Mouse (Mus musculus): Measurements from ENCODE around the gene 1190002N15Rik. TPM values are rescaled to one million over a fixed set of nuclear protein-coding genes. Genes with fewer than 3 reads are reported as not detected.

1190002N15Rik gene
- polyA plus RNA-seq, 1 experiment, result 4.1 TPM

- Histone ChIP-seq H3K27ac (ENCODE audit: insufficient read depth, low read length) (no peak overlapping the region), H3K4me1 (ENCODE audit: control insufficient read depth, insufficient read depth, insufficient read length) (no peaks in the 10 kb centered on the region), H3K36me3 (ENCODE audit: control insufficient read depth, insufficient read depth, low read length) (no peaks in the 10 kb centered on the region), H3K27me3 (ENCODE audit: control insufficient read depth, insufficient read depth, low read length) (no peaks in the 10 kb centered on the region), H3K4me3 (ENCODE audit: extremely low read depth, insufficient read depth, insufficient read length) (no peak overlapping the region)
- 95% methylated on average over 1 of the region's 1 CpGs for WGBS
- no peak for DNase-seq (ENCODE audit: low read depth in 1 of 2, low spot score in 2 of 2)
- TF ChIP-seq POLR2A (IDR thresholded peaks at IDR 0.05; ENCODE audit: low read depth, low read length) (no peak), CTCF (IDR thresholded peaks at IDR 0.05; ENCODE audit: extremely low read depth, insufficient read depth, insufficient read length, insufficient replicate concordance) (no peak)
These were observed 61.9 kb downstream of the 1190002N15Rik start for GRCm38 (mm10) chr9:94475973-94476372.

- 78% methylated on average over 7 of the region's 7 CpGs for WGBS
- H3K4me3 ChIP-seq (ENCODE audit: extremely low read depth, insufficient read depth, insufficient read length), result no peak overlapping the region
- H3K27me3 ChIP-seq (ENCODE audit: control insufficient read depth, insufficient read depth, low read length), result no peaks in the 10 kb centered on the region
- no peaks in the 10 kb centered on the region for H3K36me3 ChIP-seq (ENCODE audit: control insufficient read depth, insufficient read depth, low read length)
- no peaks in the 10 kb centered on the region for H3K4me1 ChIP-seq (ENCODE audit: control insufficient read depth, insufficient read depth, insufficient read length)
- TF ChIP-seq CTCF (IDR thresholded peaks at IDR 0.05; ENCODE audit: extremely low read depth, insufficient read depth, insufficient read length, insufficient replicate concordance), result no peak
- TF ChIP-seq POLR2A (IDR thresholded peaks at IDR 0.05; ENCODE audit: low read depth, low read length), result no peak
- no peak overlapping the region for H3K27ac ChIP-seq (ENCODE audit: insufficient read depth, low read length)
- no peak for DNase-seq (ENCODE audit: low read depth in 1 of 2, low spot score in 2 of 2)
These were observed 64.0 kb downstream of the 1190002N15Rik start for GRCm38 (mm10) chr9:94473898-94474297.

DNA sequence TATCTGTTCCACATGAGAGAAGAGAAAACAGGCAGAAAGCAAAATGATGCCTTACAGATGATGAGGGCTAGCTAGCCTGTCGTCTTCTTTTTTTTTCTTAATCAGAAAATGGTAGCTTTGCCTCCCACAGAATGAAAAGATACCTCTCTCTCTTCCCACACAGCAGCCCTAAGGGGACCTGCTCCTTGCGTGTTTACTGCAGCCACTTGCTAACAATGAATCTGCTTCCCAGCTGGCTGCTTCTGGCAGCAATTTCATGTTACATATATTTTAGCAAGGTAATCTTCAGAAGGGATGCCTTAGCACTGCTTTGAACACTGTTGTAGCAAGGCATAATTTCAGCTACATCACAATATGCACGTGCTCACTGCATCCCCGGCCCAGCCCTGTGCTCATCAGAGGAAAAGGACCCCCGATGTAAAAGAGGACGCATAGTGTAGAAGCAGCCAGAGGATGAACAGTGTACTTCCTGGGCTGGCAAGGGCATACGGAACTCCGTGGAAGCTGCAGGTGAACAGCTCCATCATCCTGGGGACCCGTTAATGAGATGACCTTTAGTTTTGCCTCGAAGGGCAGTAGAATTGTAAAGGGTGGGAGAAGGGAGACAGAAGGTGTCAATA lies 64.8 kb downstream of the 1190002N15Rik start:
- Histone ChIP-seq H3K4me1 (ENCODE audit: control insufficient read depth, insufficient read depth, insufficient read length) (no peaks in the 10 kb centered on the region), H3K36me3 (ENCODE audit: control insufficient read depth, insufficient read depth, low read length) (no peaks in the 10 kb centered on the region), H3K27me3 (ENCODE audit: control insufficient read depth, insufficient read depth, low read length) (no peaks in the 10 kb centered on the region), H3K4me3 (ENCODE audit: extremely low read depth, insufficient read depth, insufficient read length) (no peak overlapping the region), H3K27ac (ENCODE audit: insufficient read depth, low read length) (no peak overlapping the region)
- WGBS, result 81% methylated on average over 10 of the region's 10 CpGs
- TF ChIP-seq POLR2A (IDR thresholded peaks at IDR 0.05; ENCODE audit: low read depth, low read length) (no peak), CTCF (IDR thresholded peaks at IDR 0.05; ENCODE audit: extremely low read depth, insufficient read depth, insufficient read length, insufficient replicate concordance) (no peak)
- no peak for DNase-seq (ENCODE audit: low read depth in 1 of 2, low spot score in 2 of 2)

DNA sequence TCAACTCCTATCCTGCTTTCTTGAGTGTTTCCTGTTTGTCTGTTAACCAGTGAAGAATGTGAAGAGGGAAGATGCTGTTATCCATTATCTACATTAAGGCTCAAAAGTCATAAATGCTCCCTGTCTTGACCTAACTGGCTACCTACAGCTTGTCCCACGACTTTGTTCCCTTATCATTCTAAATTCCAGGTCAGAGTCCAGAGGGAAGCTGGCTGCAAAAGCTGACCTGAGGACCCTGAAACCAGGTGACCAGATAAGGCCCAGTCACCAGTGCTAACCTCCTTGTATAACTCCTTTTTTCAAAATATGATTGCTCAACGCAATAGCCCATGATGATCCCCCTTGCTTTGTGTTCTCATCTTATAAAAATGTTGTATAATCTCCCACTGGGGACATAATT lies 66.4 kb downstream of the 1190002N15Rik start:
- H3K36me3 ChIP-seq (ENCODE audit: control insufficient read depth, insufficient read depth, low read length), result no peaks in the 10 kb centered on the region
- TF ChIP-seq POLR2A (IDR thresholded peaks at IDR 0.05; ENCODE audit: low read depth, low read length) (no peak), CTCF (IDR thresholded peaks at IDR 0.05; ENCODE audit: extremely low read depth, insufficient read depth, insufficient read length, insufficient replicate concordance) (no peak)
- no peak overlapping the region for H3K27ac ChIP-seq (ENCODE audit: insufficient read depth, low read length)
- no peak overlapping the region for H3K4me3 ChIP-seq (ENCODE audit: extremely low read depth, insufficient read depth, insufficient read length)
- H3K4me1 ChIP-seq (ENCODE audit: control insufficient read depth, insufficient read depth, insufficient read length), result no peaks in the 10 kb centered on the region
- no peak for DNase-seq (ENCODE audit: low read depth in 1 of 2, low spot score in 2 of 2)
- H3K27me3 ChIP-seq (ENCODE audit: control insufficient read depth, insufficient read depth, low read length), result no peaks in the 10 kb centered on the region
- WGBS, result 58% methylated on average over 2 of the region's 2 CpGs

Other genes with a start within 250 kb of the 1190002N15Rik start
- gene Slc9a9, start 131.8 kb upstream of the 1190002N15Rik start, polyA plus RNA-seq (2012; rRNA removed), result 6.1 and 8.3 TPM in 2 replicates